Mouse (Mus musculus) CH12.LX (cell line): ENCODE data around the gene Tbck. TPM values are rescaled to one million over a fixed set of nuclear protein-coding genes. Genes with fewer than 3 reads are reported as not detected.

Experiments used
- DNase-seq: peaks from one replicate; pipeline ENCODE4 v3.0.0-alpha.2; 2013; ENCODE audit errors: extremely low read depth
- H3K27ac ChIP-seq: 2 replicates; pipeline ENCODE4 v1.5.1; 2012; ENCODE audit warnings: low read depth, mild to moderate bottlenecking, control low read depth, moderate library complexity; ENCODE audit not compliant: insufficient read depth
- H3K27me3 ChIP-seq: replicated peaks from 2 replicates; pipeline ENCODE3; 2012; ENCODE audit warnings: inconsistent platforms
- H3K36me3 ChIP-seq, 2 experiments: replicated peaks in 1 of 2; 2 replicates each; pipeline versions ENCODE3 to v1.6.1; 2012; ENCODE audit warnings: inconsistent platforms in 1 of 2, low read length in 1 of 2, mild to moderate bottlenecking in 1 of 2, mixed read lengths in 1 of 2, moderate library complexity in 1 of 2; ENCODE audit not compliant: control insufficient read depth in 1 of 2, insufficient read depth in 1 of 2
- H3K4me1 ChIP-seq, 2 experiments: 2 replicates each; pipeline ENCODE4 v1.6.1; 2012; ENCODE audit warnings: inconsistent platforms in 1 of 2, moderate library complexity in 1 of 2; ENCODE audit not compliant: insufficient read depth in 2 of 2, control insufficient read depth in 1 of 2
- H3K4me2 ChIP-seq: 2 replicates; pipeline ENCODE4 v1.6.1; 2012; ENCODE audit warnings: low read depth, mild to moderate bottlenecking, control low read depth; ENCODE audit not compliant: poor library complexity, insufficient read depth, severe bottlenecking
- H3K4me3 ChIP-seq, 3 experiments: fragments of 150-350 bp in 1 of 3; sonication (generic) in 1 of 3; replicated peaks in 1 of 3; 2 replicates each; pipeline versions ENCODE3 to v1.5.1; 2011 to 2012; ENCODE audit warnings: low read depth in 2 of 3, low read length in 2 of 3, mild to moderate bottlenecking in 2 of 3, moderate library complexity in 2 of 3, control low read depth in 1 of 3, improper control_type of control experiment in 1 of 3, inconsistent platforms in 1 of 3, mixed read lengths in 1 of 3; ENCODE audit not compliant: poor library complexity in 1 of 3
- H3K79me2 ChIP-seq: replicated peaks from 2 replicates; pipeline ENCODE4 v1.6.1; 2012; ENCODE audit warnings: mild to moderate bottlenecking, moderate library complexity; ENCODE audit not compliant: control insufficient read depth, poor library complexity, insufficient read depth, severe bottlenecking; ENCODE audit errors: extremely low read depth
- H3K9ac ChIP-seq: 2 replicates; pipeline ENCODE4 v1.6.1; 2012; ENCODE audit warnings: low read depth, mild to moderate bottlenecking, control low read depth, moderate library complexity; ENCODE audit not compliant: insufficient read depth
- H3K9me3 ChIP-seq: replicated peaks from 2 replicates; pipeline ENCODE3; 2012; ENCODE audit warnings: low read length, inconsistent platforms, mixed read lengths
- BHLHE40 ChIP-seq: IDR thresholded peaks from 2 replicates; pipeline ENCODE4 v1.6.1; 2011; ENCODE audit warnings: mild to moderate bottlenecking, low read depth, low read length, improper control_type of control experiment
- CHD1 ChIP-seq: IDR thresholded peaks from 2 replicates; pipeline ENCODE4 v1.6.1; 2012; ENCODE audit warnings: low read depth, low read length, improper control_type of control experiment, inconsistent platforms
- CHD2 ChIP-seq: IDR thresholded peaks from 2 replicates; pipeline ENCODE4 v1.6.1; 2011; ENCODE audit warnings: low read length, improper control_type of control experiment
- CTCF ChIP-seq, 2 experiments: IDR thresholded peaks in 1 of 2; conservative IDR thresholded peaks in 1 of 2; 2 replicates each; pipeline ENCODE4 v1.5.1; 2011 to 2012; ENCODE audit warnings: low read depth in 2 of 2, low read length in 2 of 2, improper control_type of control experiment in 1 of 2, inconsistent platforms in 1 of 2, mild to moderate bottlenecking in 1 of 2, moderate library complexity in 1 of 2
- E2F4 ChIP-seq: IDR thresholded peaks from 2 replicates; pipeline ENCODE4 v1.6.1; 2011; ENCODE audit warnings: low read depth, low read length, improper control_type of control experiment; ENCODE audit not compliant: insufficient replicate concordance
- ELF1 ChIP-seq: IDR thresholded peaks from 2 replicates; pipeline ENCODE4 v1.6.1; 2014; ENCODE audit warnings: low read depth, mild to moderate bottlenecking, inconsistent platforms, low read length, improper control_type of control experiment
- EP300 ChIP-seq: IDR thresholded peaks from 2 replicates; pipeline ENCODE4 v1.6.1; 2011; ENCODE audit warnings: low read length, improper control_type of control experiment
- ETS1 ChIP-seq: conservative IDR thresholded peaks from 2 replicates; pipeline ENCODE4 v1.6.1; 2012; ENCODE audit warnings: low read depth, mild to moderate bottlenecking, inconsistent platforms, low read length, improper control_type of control experiment, moderate library complexity
- GABPA ChIP-seq: IDR thresholded peaks from 2 replicates; pipeline ENCODE4 v1.6.1; 2012; ENCODE audit warnings: low read depth, low read length, improper control_type of control experiment, inconsistent platforms; ENCODE audit not compliant: insufficient replicate concordance
- HCFC1 ChIP-seq: IDR thresholded peaks from 2 replicates; pipeline ENCODE4 v1.6.1; 2012; ENCODE audit warnings: low read depth, mild to moderate bottlenecking, inconsistent platforms, low read length, improper control_type of control experiment
- IRF4 ChIP-seq: IDR thresholded peaks from 2 replicates; pipeline ENCODE4 v1.6.1; 2014; ENCODE audit warnings: low read depth, mild to moderate bottlenecking, inconsistent platforms, low read length, improper control_type of control experiment
- JUN ChIP-seq: IDR thresholded peaks from 2 replicates; pipeline ENCODE4 v1.6.1; 2011; ENCODE audit warnings: low read depth, mild to moderate bottlenecking, low read length, improper control_type of control experiment, moderate library complexity; ENCODE audit not compliant: insufficient read depth
- JUND ChIP-seq: conservative IDR thresholded peaks from 2 replicates; pipeline ENCODE4 v1.6.1; 2011; ENCODE audit warnings: low read depth, low read length, improper control_type of control experiment
- KAT2A ChIP-seq: IDR thresholded peaks from 2 replicates; pipeline ENCODE4 v1.6.1; 2012; ENCODE audit warnings: low read length, improper control_type of control experiment, inconsistent platforms; ENCODE audit not compliant: insufficient replicate concordance
- MAFK ChIP-seq: IDR thresholded peaks from 2 replicates; pipeline ENCODE4 v1.6.1; 2011; ENCODE audit warnings: low read length, improper control_type of control experiment; ENCODE audit not compliant: insufficient replicate concordance
- MAX ChIP-seq: IDR thresholded peaks from 2 replicates; pipeline ENCODE4 v1.6.1; 2011; ENCODE audit warnings: low read length, improper control_type of control experiment
- MAZ ChIP-seq: IDR thresholded peaks from 2 replicates; pipeline ENCODE4 v1.6.1; 2012; ENCODE audit warnings: low read depth, mild to moderate bottlenecking, inconsistent platforms, low read length, improper control_type of control experiment, moderate library complexity
- MEF2A ChIP-seq: IDR thresholded peaks from 2 replicates; pipeline ENCODE4 v1.6.1; 2014; ENCODE audit warnings: low read depth, mild to moderate bottlenecking, inconsistent platforms, low read length, improper control_type of control experiment, borderline replicate concordance
- MXI1 ChIP-seq: IDR thresholded peaks from 2 replicates; pipeline ENCODE4 v1.6.1; 2011; ENCODE audit warnings: mild to moderate bottlenecking, low read depth, low read length, improper control_type of control experiment
- MYC ChIP-seq: IDR thresholded peaks from 2 replicates; pipeline ENCODE4 v1.6.1; 2011; ENCODE audit warnings: low read depth, mild to moderate bottlenecking, improper control_type of control experiment, low read length
- NELFE ChIP-seq: IDR thresholded peaks from 2 replicates; pipeline ENCODE4 v1.6.1; 2011; ENCODE audit warnings: low read depth, low read length, improper control_type of control experiment
- NRF1 ChIP-seq: IDR thresholded peaks from 2 replicates; pipeline ENCODE4 v1.6.1; 2014; ENCODE audit warnings: low read depth, mild to moderate bottlenecking, inconsistent platforms, low read length, improper control_type of control experiment, moderate library complexity
- PAX5 ChIP-seq: IDR thresholded peaks from 2 replicates; pipeline ENCODE4 v1.6.1; 2012; ENCODE audit warnings: low read length, inconsistent platforms, mixed read lengths
- POLR2A ChIP-seq: IDR thresholded peaks from 2 replicates; pipeline ENCODE4 v1.6.1; 2011; ENCODE audit warnings: low read depth, mild to moderate bottlenecking, improper control_type of control experiment, low read length
- POLR2AphosphoS2 ChIP-seq: IDR thresholded peaks from 2 replicates; pipeline ENCODE4 v1.6.1; 2011; ENCODE audit warnings: low read depth, low read length, improper control_type of control experiment
- RAD21 ChIP-seq: IDR thresholded peaks from 2 replicates; pipeline ENCODE4 v1.6.1; 2011; ENCODE audit warnings: low read depth, mild to moderate bottlenecking, low read length, improper control_type of control experiment, moderate library complexity
- RCOR1 ChIP-seq: conservative IDR thresholded peaks from 2 replicates; pipeline ENCODE4 v1.6.1; 2012; ENCODE audit warnings: low read depth, mild to moderate bottlenecking, inconsistent platforms, low read length, improper control_type of control experiment
- SIN3A ChIP-seq: IDR thresholded peaks from 2 replicates; pipeline ENCODE4 v1.6.1; 2012; ENCODE audit warnings: low read length, improper control_type of control experiment, inconsistent platforms
- SMC3 ChIP-seq: IDR thresholded peaks from 2 replicates; pipeline ENCODE4 v1.6.1; 2011; ENCODE audit warnings: low read depth, low read length, improper control_type of control experiment
- TBP ChIP-seq: conservative IDR thresholded peaks from 2 replicates; pipeline ENCODE4 v1.6.1; 2011; ENCODE audit warnings: low read depth, low read length, improper control_type of control experiment
- TCF12 ChIP-seq: IDR thresholded peaks from 2 replicates; pipeline ENCODE4 v1.6.1; 2014; ENCODE audit warnings: low read depth, mild to moderate bottlenecking, inconsistent platforms, low read length, improper control_type of control experiment
- UBTF ChIP-seq: IDR thresholded peaks from 2 replicates; pipeline ENCODE4 v1.6.1; 2012; ENCODE audit warnings: low read depth, mild to moderate bottlenecking, inconsistent platforms, low read length, improper control_type of control experiment, moderate library complexity
- USF1 ChIP-seq: IDR thresholded peaks from 2 replicates; pipeline ENCODE4 v1.6.1; 2014; ENCODE audit warnings: low read depth, mild to moderate bottlenecking, inconsistent platforms, low read length, improper control_type of control experiment
- USF2 ChIP-seq: conservative IDR thresholded peaks from 2 replicates; pipeline ENCODE4 v1.6.1; 2011; ENCODE audit warnings: low read depth, low read length, improper control_type of control experiment
- ZC3H11A ChIP-seq: IDR thresholded peaks from 2 replicates; pipeline ENCODE4 v1.6.1; 2012; ENCODE audit warnings: low read depth, mild to moderate bottlenecking, inconsistent platforms, low read length, improper control_type of control experiment
- ZKSCAN1 ChIP-seq: IDR thresholded peaks from 2 replicates; pipeline ENCODE4 v1.6.1; 2012; ENCODE audit warnings: low read depth, inconsistent platforms, low read length, improper control_type of control experiment, borderline replicate concordance
- ZMIZ1 ChIP-seq: IDR thresholded peaks from 2 replicates; pipeline ENCODE4 v1.6.1; 2012; ENCODE audit warnings: low read depth, mild to moderate bottlenecking, inconsistent platforms, low read length, improper control_type of control experiment
- ZNF384 ChIP-seq: IDR thresholded peaks from 2 replicates; pipeline ENCODE4 v1.6.1; 2012; ENCODE audit warnings: low read depth, low read length, improper control_type of control experiment, inconsistent platforms
- dilution Hi-C: fragments of 300-500 bp; cut with MboI; formaldehyde crosslinking; loops from 2 replicates; pipeline ENCODE4 v1.14.3; 2020; ENCODE audit warnings: low sequenced_read_pairs; ENCODE audit not compliant: extremely low pct_unique_long_range_greater_than_20kb, extremely low pct_ligation_motif_present
- in situ Hi-C: fragments of 300-500 bp; cut with MboI; formaldehyde crosslinking; loops from 3 replicates; pipeline ENCODE4 v1.14.3; 2019; ENCODE audit warnings: low sequenced_read_pairs, low pct_ligation_motif_present, low pct_unique_long_range_greater_than_20kb, mixed read lengths
- polyA plus RNA-seq: library from polyadenylated mRNA; unstranded; fragments of >175 nt; gene quantifications from 2 replicates; pipeline ENCODE4 v1.2.1, GENCODE M21; 2012; ENCODE audit warnings: low read depth; ENCODE audit not compliant: insufficient read length
- total RNA-seq, 2 experiments: library from RNA; depleted of rRNA; stranded (reverse); fragments of 300-350 nt in 1 of 2; fragments of >200 nt in 1 of 2; gene quantifications; 2 replicates each; pipeline ENCODE4 v1.2.3; 2012 to 2014

Gene Tbck
- total and polyA plus RNA-seq, 3 experiments, result 9.2 to 18.7 (median 14.5) TPM

GRCm38 (mm10) chr3:132855458-132856212, 171.7 kb downstream of the Tbck start:
- Histone ChIP-seq H3K27me3 (no peaks in the 10 kb centered on the region), H3K4me3 (no peak overlapping the region), H3K9me3 (no peaks in the 10 kb centered on the region), H3K4me2 (peak overlapping the region; percentile 59), H3K4me1 (peaks cover 19 to 22% of the 10 kb centered on the region in 2 experiments)
- dilution Hi-C loops, result no loop called here
- TF ChIP-seq JUN, result no peak
- no peak for TF ChIP-seq ZKSCAN1
- TF ChIP-seq ETS1, result 0 out of 2 replicates have a peak, but pooled peaks have one; percentile 36
- no peak for TF ChIP-seq GABPA
- TF ChIP-seq NELFE, result no peak
- peak; percentile 78 for TF ChIP-seq MEF2A
- no peak for TF ChIP-seq UBTF
- no peak for TF ChIP-seq USF1
- peak; percentile 53; the same call in 1 of the 2 replicates for TF ChIP-seq MAZ
- TF ChIP-seq SMC3, result peak; percentile 16; the same call in 1 of the 2 replicates
- peak; percentile 88 for TF ChIP-seq RCOR1
- no peak for TF ChIP-seq ZMIZ1
- TF ChIP-seq ZNF384, result peak; percentile 81
- no peak for TF ChIP-seq PAX5
- no peak for TF ChIP-seq POLR2A
- peak; percentile 74; the same call in 1 of the 2 replicates for TF ChIP-seq SIN3A
- TF ChIP-seq BHLHE40, result peak; percentile 39; the same call in 1 of the 2 replicates
- no peak for TF ChIP-seq CTCF (conservative IDR thresholded peaks at IDR 0.05 in 1 of 2, IDR thresholded peaks at IDR 0.05 in 1 of 2; ENCODE audit: low read depth in 2 of 2, low read length in 2 of 2)
- no peak for TF ChIP-seq ELF1
- 0 out of 2 replicates have a peak, but pooled peaks have one; percentile 61 for TF ChIP-seq MYC
- no peak for TF ChIP-seq KAT2A
- peak; percentile 48; the same call in 1 of the 2 replicates for TF ChIP-seq CHD2
- no peak for TF ChIP-seq HCFC1
- no peak for TF ChIP-seq USF2
- peak; percentile 91 for TF ChIP-seq EP300
- peak; percentile 98 for TF ChIP-seq IRF4
- TF ChIP-seq CHD1, result no peak
- TF ChIP-seq E2F4, result no peak
- TF ChIP-seq POLR2AphosphoS2, result no peak
- peak; percentile 1; the same call in 1 of the 2 replicates for TF ChIP-seq RAD21
- peak; percentile 23; the same call in 1 of the 2 replicates for TF ChIP-seq TCF12
- no peak for TF ChIP-seq JUND
- TF ChIP-seq ZC3H11A, result no peak
- peak; percentile 31; the same call in 1 of the 2 replicates for TF ChIP-seq NRF1
- no peak for TF ChIP-seq MAX
- TF ChIP-seq MXI1, result no peak; the same call in 1 of the 2 replicates
- peak; percentile 64; the same call in 1 of the 2 replicates for TF ChIP-seq TBP
- TF ChIP-seq MAFK, result no peak
- TF ChIP-seq, all 38 proteins: peak for 16
- Histone ChIP-seq H3K36me3 (no peaks in the 10 kb centered on the region), H3K27ac (no peak overlapping the region), H3K9ac (no peak overlapping the region; the same call in 1 of the 2 replicates), H3K79me2 (no peaks in the 10 kb centered on the region)
- in situ Hi-C loops, result no loop called here
- DNase-seq, result peak; percentile 73
